Comparison of ENCODE assay signal across 14 mouse cellular contexts in the genomic region with DNA sequence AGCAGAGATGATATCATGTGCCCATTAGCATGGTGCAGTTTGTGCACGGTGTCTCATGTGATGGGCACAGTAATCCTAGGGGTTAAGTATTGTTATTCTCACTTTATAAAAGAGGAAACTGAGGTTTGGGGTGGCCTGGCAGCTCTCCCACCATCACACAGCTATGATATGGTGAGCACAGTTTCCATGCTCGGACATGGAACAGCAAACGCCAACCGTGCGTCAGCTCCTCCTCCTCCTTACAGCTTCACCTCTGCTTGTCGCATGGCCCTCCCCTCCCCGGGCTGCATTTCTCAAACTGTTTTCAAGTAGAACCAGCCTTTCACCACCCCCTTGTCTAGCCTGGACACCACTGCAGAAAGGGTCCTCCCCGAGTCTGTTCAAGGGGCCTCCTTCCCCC. TPM values are rescaled to one million over a fixed set of nuclear protein-coding genes. Genes with fewer than 3 reads are reported as not detected.
DNase-seq lines count a peak whose midpoint lies in the region; ATAC-seq and TF ChIP-seq lines count a peak whose summit lies in the region.
"Had no signal": no experiment of that assay in that cellular context is flagged by ENCODE, and none has a peak within 500 bp of the region (broad histone marks: within the 10 kb centered on the region; RNA-seq: fewer than 3 reads in every experiment).

No protein-coding gene starts in this region.

- no peak overlapping the region for H3K9ac ChIP-seq in forebrain, embryonic 16.5 days (replicated peaks; ENCODE audit: low read depth, low read length)
- H3K9ac ChIP-seq in hindbrain, embryonic 15.5 days, result no peak overlapping the region
- no peak overlapping the region for H3K9ac ChIP-seq in neural tube, embryonic 14.5 days (replicated peaks; ENCODE audit: low read depth, low read length)
- H3K9ac ChIP-seq: limb, embryonic 13.5 days had no signal

- H3K36me3 ChIP-seq in forebrain, embryonic 16.5 days (ENCODE audit: control insufficient read depth, insufficient read depth), result no peaks in the 10 kb centered on the region
- peaks cover 2% of the 10 kb centered on the region; the same call in 1 of the 2 replicates for H3K36me3 ChIP-seq in hindbrain, embryonic 15.5 days
- no peaks in the 10 kb centered on the region for H3K36me3 ChIP-seq in neural tube, embryonic 14.5 days (ENCODE audit: control insufficient read depth, insufficient read depth, low read length)
- H3K36me3 ChIP-seq: limb, embryonic 13.5 days had no signal

- no peaks in the 10 kb centered on the region for H3K27me3 ChIP-seq in forebrain, embryonic 16.5 days (replicated peaks; ENCODE audit: control insufficient read depth, insufficient read depth, low read length)
- H3K27me3 ChIP-seq in hindbrain, embryonic 15.5 days, result no peaks in the 10 kb centered on the region
- H3K27me3 ChIP-seq in neural tube, embryonic 14.5 days (ENCODE audit: control insufficient read depth, insufficient read depth, low read length), result no peaks in the 10 kb centered on the region

- no peak overlapping the region for H3K27ac ChIP-seq in left cerebral cortex, adult 2 months
- H3K27ac ChIP-seq in forebrain, embryonic 16.5 days (ENCODE audit: low read length), result no peak overlapping the region
- no peak overlapping the region for H3K27ac ChIP-seq in hindbrain, embryonic 15.5 days (replicated peaks)
- H3K27ac ChIP-seq in neural tube, embryonic 14.5 days (ENCODE audit: low read depth, low read length), result no peak overlapping the region
- H3K27ac ChIP-seq: limb, embryonic 13.5 days; macrophage had no signal

- DNase-seq in left cerebral cortex, adult 2 months (ENCODE audit: extremely low spot score in 1 of 2, low spot score in 2 of 2), result no peak
- DNase-seq in left cerebral cortex, adult 11 months (ENCODE audit: low spot score), result no peak
- DNase-seq in frontal cortex, postnatal 10 days (ENCODE audit: low spot score in 2 of 2), result no peak
- DNase-seq in spleen, adult 18-20 months, result no peak
- DNase-seq: adrenal gland, adult 2 months; embryo, embryonic 11 days; heart, adult 18-20 months; right cerebral cortex, postnatal 4 days; thymus, adult 2 months had no signal

- peak overlapping the region; percentile 32 for H3K4me2 ChIP-seq in forebrain, embryonic 16.5 days (ENCODE audit: low read length)
- H3K4me2 ChIP-seq in hindbrain, embryonic 15.5 days, result peak overlapping the region; percentile 64
- H3K4me2 ChIP-seq in neural tube, embryonic 14.5 days (ENCODE audit: low read depth, low read length), result peak overlapping the region; percentile 85; the same call in 1 of the 2 replicates
- H3K4me2 ChIP-seq: limb, embryonic 13.5 days had no signal

- no peaks in the 10 kb centered on the region for H3K9me3 ChIP-seq in forebrain, embryonic 16.5 days (ENCODE audit: control insufficient read depth, low read length)
- H3K9me3 ChIP-seq in hindbrain, embryonic 15.5 days, result no peaks in the 10 kb centered on the region
- no peaks in the 10 kb centered on the region for H3K9me3 ChIP-seq in neural tube, embryonic 14.5 days (ENCODE audit: control insufficient read depth, low read length)
- H3K9me3 ChIP-seq: limb, embryonic 13.5 days had no signal

- intact Hi-C loops in left cerebral cortex, adult 2 months (cut with DNase I), result no loop called here

- peak overlapping the region; percentile 32 for H3K4me3 ChIP-seq in left cerebral cortex, adult 2 months
- H3K4me3 ChIP-seq in forebrain, embryonic 16.5 days (replicated peaks; ENCODE audit: low read length), result no peak overlapping the region
- peak overlapping the region; percentile 64; the same call in 1 of the 2 replicates for H3K4me3 ChIP-seq in hindbrain, embryonic 15.5 days
- H3K4me3 ChIP-seq in neural tube, embryonic 14.5 days (ENCODE audit: low read depth, low read length), result no peak overlapping the region
- H3K4me3 ChIP-seq: limb, embryonic 13.5 days had no signal

- WGBS in forebrain, embryonic 16.5 days, result 80% methylated on average over 8 of the region's 8 CpGs
- 76% methylated on average over 8 of the region's 8 CpGs for WGBS in hindbrain, embryonic 15.5 days
- 82% methylated on average over 8 of the region's 8 CpGs for WGBS in neural tube, embryonic 14.5 days

- TF ChIP-seq CTCF in left cerebral cortex, adult 2 months (IDR thresholded peaks at IDR 0.05), result no peak

- ATAC-seq in forebrain, embryonic 16.5 days, result no peak
- no peak for ATAC-seq in hindbrain, embryonic 15.5 days (ENCODE audit: low FRiP score, low read depth)
- no peak for ATAC-seq in neural tube, embryonic 14.5 days (ENCODE audit: low read depth)

- peaks cover 45% of the 10 kb centered on the region for H3K4me1 ChIP-seq in forebrain, embryonic 16.5 days (replicated peaks; ENCODE audit: control insufficient read depth, insufficient read depth, low read length)
- peaks cover 64% of the 10 kb centered on the region for H3K4me1 ChIP-seq in hindbrain, embryonic 15.5 days (replicated peaks)
- peaks cover 35% of the 10 kb centered on the region for H3K4me1 ChIP-seq in neural tube, embryonic 14.5 days (ENCODE audit: control insufficient read depth, insufficient read depth, low read length)

RNA-seq across cellular contexts. Expression of gene Kif5a, which starts 4.7 kb away (rescaled TPM):
- total RNA-seq in left cerebral cortex, adult 2 months (2021), result 1,000 to 10,000 TPM; 1,016 to 1,023 TPM
- polyA plus RNA-seq in forebrain, embryonic 16.5 days (2015; fragmentation: Nextera tagmentation; extraction: Ambion mirVana), result 98.9 and 106 TPM in 2 replicates
- 110 and 114 TPM in 2 replicates for polyA plus RNA-seq in hindbrain, embryonic 15.5 days (2015; fragmentation: Nextera tagmentation; extraction: Ambion mirVana)
- polyA plus RNA-seq in neural tube, embryonic 14.5 days (2014; fragmentation: Nextera tagmentation; extraction: Ambion mirVana), result 117 and 147 TPM in 2 replicates

RNA-seq across cellular contexts. Expression of gene Dctn2, which starts 7.7 kb away (rescaled TPM):
- total RNA-seq in left cerebral cortex, adult 2 months (2021), result 100 to 1,000 TPM; 254 to 259 TPM
- polyA plus RNA-seq in forebrain, embryonic 16.5 days (2015; fragmentation: Nextera tagmentation; extraction: Ambion mirVana), result 319 and 342 TPM in 2 replicates
- 336 and 350 TPM in 2 replicates for polyA plus RNA-seq in hindbrain, embryonic 15.5 days (2015; fragmentation: Nextera tagmentation; extraction: Ambion mirVana)
- polyA plus RNA-seq in neural tube, embryonic 14.5 days (2014; fragmentation: Nextera tagmentation; extraction: Ambion mirVana), result 298 and 305 TPM in 2 replicates

RNA-seq across cellular contexts. Expression of gene Mbd6, which starts 30.3 kb away (rescaled TPM):
- total RNA-seq in left cerebral cortex, adult 2 months (2021), result 10 to 100 TPM; 42.2 to 52.4 TPM
- 10.2 and 15.3 TPM in 2 replicates for polyA plus RNA-seq in forebrain, embryonic 16.5 days (2015; fragmentation: Nextera tagmentation; extraction: Ambion mirVana)
- polyA plus RNA-seq in hindbrain, embryonic 15.5 days (2015; fragmentation: Nextera tagmentation; extraction: Ambion mirVana), result 16.1 and 17.5 TPM in 2 replicates
- 16.1 and 17.4 TPM in 2 replicates for polyA plus RNA-seq in neural tube, embryonic 14.5 days (2014; fragmentation: Nextera tagmentation; extraction: Ambion mirVana)

RNA-seq across cellular contexts. Expression of gene Pip4k2c, which starts 47.1 kb away (rescaled TPM):
- total RNA-seq in left cerebral cortex, adult 2 months (2021), result 100 to 1,000 TPM; 113 to 115 TPM
- 26.7 and 28.4 TPM in 2 replicates for polyA plus RNA-seq in forebrain, embryonic 16.5 days (2015; fragmentation: Nextera tagmentation; extraction: Ambion mirVana)
- 19.1 and 19.6 TPM in 2 replicates for polyA plus RNA-seq in hindbrain, embryonic 15.5 days (2015; fragmentation: Nextera tagmentation; extraction: Ambion mirVana)
- 15.5 and 18.1 TPM in 2 replicates for polyA plus RNA-seq in neural tube, embryonic 14.5 days (2014; fragmentation: Nextera tagmentation; extraction: Ambion mirVana)

RNA-seq across cellular contexts. Expression of gene Mars, which starts 53.1 kb away (rescaled TPM):
- total RNA-seq in left cerebral cortex, adult 2 months (2021), result 10 to 100 TPM; 55.3 to 61.5 TPM
- 127 and 135 TPM in 2 replicates for polyA plus RNA-seq in forebrain, embryonic 16.5 days (2015; fragmentation: Nextera tagmentation; extraction: Ambion mirVana)
- 115 and 118 TPM in 2 replicates for polyA plus RNA-seq in hindbrain, embryonic 15.5 days (2015; fragmentation: Nextera tagmentation; extraction: Ambion mirVana)
- polyA plus RNA-seq in neural tube, embryonic 14.5 days (2014; fragmentation: Nextera tagmentation; extraction: Ambion mirVana), result 117 and 123 TPM in 2 replicates

Comparison
In these comparisons a context has a peak if more than half of its experiments do, and no peak if none do; other contexts are left out.
1. H3K4me3 ChIP-seq: peak in left cerebral cortex, adult 2 months (single experiment) and hindbrain, embryonic 15.5 days (single experiment); none in forebrain, embryonic 16.5 days (single experiment) and neural tube, embryonic 14.5 days (single experiment).
2. H3K4me2 ChIP-seq: peak in every context shown above with its lines; median percentile 85 in neural tube, embryonic 14.5 days; 64 in hindbrain, embryonic 15.5 days; 32 in forebrain, embryonic 16.5 days.